Mouse (Mus musculus) midbrain, postnatal 0 days (tissue): ENCODE data around the gene Optc. TPM values are rescaled to one million over a fixed set of nuclear protein-coding genes. Genes with fewer than 3 reads are reported as not detected.

Experiments
- ATAC-seq: fragments of 200-750 bp; cut with Nextera tagmentation; 2 replicates; pipeline ENCODE4 v1.8.0; 2017; ENCODE audit warnings: moderate number of reproducible peaks, mild to moderate bottlenecking, moderate TSS enrichment, moderate library complexity; ENCODE audit not compliant: low FRiP score
- DNase-seq: peaks from one replicate; pipeline ENCODE4 v3.0.0-alpha.2; 2015; ENCODE audit warnings: low spot score
- H3K27ac ChIP-seq: fragments of 300-500 bp; sonication (generic); 2 replicates; pipeline ENCODE4 v1.5.1; 2014; ENCODE audit warnings: low read depth, mild to moderate bottlenecking, low read length, mixed read lengths
- H3K27me3 ChIP-seq: fragments of 300-500 bp; sonication (generic); 2 replicates; pipeline ENCODE4 v1.6.1; 2014; ENCODE audit warnings: low read length, control low read depth, mixed read lengths; ENCODE audit not compliant: insufficient read depth
- H3K36me3 ChIP-seq: fragments of 300-500 bp; sonication (generic); 2 replicates; pipeline ENCODE4 v1.6.1; 2014; ENCODE audit warnings: low read length, control low read depth, mixed read lengths; ENCODE audit not compliant: insufficient read depth
- H3K4me1 ChIP-seq: fragments of 300-500 bp; sonication (generic); 2 replicates; pipeline ENCODE4 v1.6.1; 2014; ENCODE audit warnings: mild to moderate bottlenecking, control low read depth, antibody characterized with exemption, low read length, mixed read lengths; ENCODE audit not compliant: insufficient read depth
- H3K4me2 ChIP-seq: fragments of 300-500 bp; sonication (generic); 2 replicates; pipeline ENCODE4 v1.6.1; 2014; ENCODE audit warnings: low read depth, mild to moderate bottlenecking, low read length, mixed read lengths; ENCODE audit not compliant: poor library complexity, severe bottlenecking
- H3K4me3 ChIP-seq: fragments of 300-500 bp; sonication (generic); 2 replicates; pipeline ENCODE4 v1.5.1; 2014; ENCODE audit warnings: low read depth, mild to moderate bottlenecking, low read length, moderate library complexity
- H3K9ac ChIP-seq: fragments of 300-500 bp; sonication (generic); replicated peaks from 2 replicates; pipeline ENCODE4 v1.6.1; 2014; ENCODE audit warnings: mild to moderate bottlenecking, low read length, moderate library complexity, mixed read lengths; ENCODE audit not compliant: poor library complexity, severe bottlenecking
- H3K9me3 ChIP-seq: fragments of 300-500 bp; sonication (generic); 2 replicates; pipeline ENCODE4 v1.6.1; 2016; ENCODE audit warnings: low read length, control low read depth
- CTCF ChIP-seq: IDR thresholded peaks from 2 replicates; pipeline ENCODE4 v1.5.1; 2016; ENCODE audit warnings: antibody characterized with exemption, mild to moderate bottlenecking
- WGBS: fragments of 180-500 bp; shearing (Covaris S2); extraction: QIAGEN DNeasy Blood & Tissue Kit; methylation state at CpG from one replicate; pipeline ENCODE4 v1.1.7; 2014; 5-methylcytosine and 5-hydroxymethylcytosine counted together
- polyA plus RNA-seq: library from polyadenylated mRNA; unstranded; fragments of >200 nt; fragmentation: Nextera tagmentation; extraction: Ambion mirVana; gene quantifications from 2 replicates; pipeline ENCODE4 v1.2.1, GENCODE M21; 2015
- total RNA-seq: library from RNA; depleted of rRNA; stranded (reverse); fragments of >200 nt; gene quantifications from 2 replicates; pipeline ENCODE4 v1.2.3, GENCODE M21; 2014

Optc gene
- total and polyA plus RNA-seq, 2 experiments from 2014 or later: 2.1 to 5.0 TPM

- no peak overlapping the region for H3K9ac ChIP-seq
- H3K27me3 ChIP-seq: no peaks in the 10 kb centered on the region
- H3K36me3 ChIP-seq: no peaks in the 10 kb centered on the region
- H3K4me1 ChIP-seq: peaks cover 5% of the 10 kb centered on the region; the same call in 1 of the 2 replicates
- DNase-seq (no peak), ATAC-seq (no peak)
- H3K9me3 ChIP-seq: no peaks in the 10 kb centered on the region
- WGBS: 91% methylated on average over 5 of the region's 5 CpGs
- no peak overlapping the region for H3K27ac ChIP-seq
- no peak overlapping the region for H3K4me3 ChIP-seq
- H3K4me2 ChIP-seq: no peak overlapping the region
- TF ChIP-seq CTCF: no peak
Observed at GRCm38 (mm10) chr1:133923071-133923470, 15.3 kb upstream of the Optc start.

- peak; percentile 58 for DNase-seq
- Histone ChIP-seq H3K9ac (no peak within 1 kb of the TSS), H3K27ac (peak within 1 kb of the TSS; percentile 26; the same call in 1 of the 2 replicates), H3K9me3 (no peaks in the 10 kb centered on the region), H3K4me3 (no peak within 1 kb of the TSS), H3K27me3 (no peaks in the 10 kb centered on the region), H3K36me3 (no peaks in the 10 kb centered on the region), H3K4me1 (peaks cover 8% of the 10 kb centered on the region; the same call in 1 of the 2 replicates), H3K4me2 (no peak within 1 kb of the TSS)
- TF ChIP-seq CTCF: no peak
- ATAC-seq: no peak
- WGBS: 19% methylated on average over 8 of the region's 8 CpGs
Observed at GRCm38 (mm10) chr1:133921304-133921751, 13.5 kb upstream of the Optc start, which contains the start of gene Prelp. Gene Prelp (minus strand): TSS chr1:133921414.

- H3K4me1 ChIP-seq: peaks cover 10% of the 10 kb centered on the region; the same call in 1 of the 2 replicates
- H3K4me3 ChIP-seq: no peak overlapping the region
- no peak overlapping the region for H3K27ac ChIP-seq
- 16% methylated on average over 3 of the region's 3 CpGs for WGBS
- no peak overlapping the region for H3K9ac ChIP-seq
- H3K9me3 ChIP-seq: no peaks in the 10 kb centered on the region
- no peaks in the 10 kb centered on the region for H3K27me3 ChIP-seq
- peak; percentile 35 for DNase-seq
- no peak for ATAC-seq
- H3K4me2 ChIP-seq: no peak overlapping the region
- no peaks in the 10 kb centered on the region for H3K36me3 ChIP-seq
- TF ChIP-seq CTCF: no peak
Observed at GRCm38 (mm10) chr1:133920876-133921275, 13.1 kb upstream of the Optc start.

- H3K4me2 ChIP-seq: no peak overlapping the region
- no peaks in the 10 kb centered on the region for H3K9me3 ChIP-seq
- DNase-seq (no peak), ATAC-seq (no peak)
- H3K4me1 ChIP-seq: peaks cover 10% of the 10 kb centered on the region; the same call in 1 of the 2 replicates
- no peak overlapping the region for H3K4me3 ChIP-seq
- H3K36me3 ChIP-seq: no peaks in the 10 kb centered on the region
- 38% methylated on average over 3 of the region's 3 CpGs for WGBS
- no peaks in the 10 kb centered on the region for H3K27me3 ChIP-seq
- H3K27ac ChIP-seq: no peak overlapping the region
- TF ChIP-seq CTCF: no peak
- no peak overlapping the region for H3K9ac ChIP-seq
Observed at GRCm38 (mm10) chr1:133920401-133920800, 12.6 kb upstream of the Optc start.

GRCm38 (mm10) chr1:133918088-133918470 lies 10.3 kb upstream of the Optc start:
- Histone ChIP-seq H3K27ac (0 out of 2 replicates have a peak overlapping the region, but pooled peaks have one; percentile 4), H3K27me3 (no peaks in the 10 kb centered on the region), H3K4me2 (0 out of 2 replicates have a peak overlapping the region, but pooled peaks have one; percentile 7), H3K4me3 (no peak overlapping the region), H3K36me3 (no peaks in the 10 kb centered on the region), H3K4me1 (peaks cover 8% of the 10 kb centered on the region; the same call in 1 of the 2 replicates), H3K9me3 (no peaks in the 10 kb centered on the region), H3K9ac (no peak overlapping the region)
- TF ChIP-seq CTCF: no peak
- ATAC-seq: no peak
- DNase-seq: no peak
- WGBS: 50% methylated on average over 6 of the region's 6 CpGs

GRCm38 (mm10) chr1:133917456-133918087 lies 9.8 kb upstream of the Optc start:
- H3K9ac ChIP-seq: no peak overlapping the region
- H3K27me3 ChIP-seq: no peaks in the 10 kb centered on the region
- 32% methylated on average over 11 of the region's 11 CpGs for WGBS
- H3K4me3 ChIP-seq: no peak overlapping the region
- H3K4me1 ChIP-seq: peaks cover 8% of the 10 kb centered on the region; the same call in 1 of the 2 replicates
- no peak for TF ChIP-seq CTCF
- H3K27ac ChIP-seq: 0 out of 2 replicates have a peak overlapping the region, but pooled peaks have one; percentile 4
- ATAC-seq: no peak
- no peak for DNase-seq
- no peaks in the 10 kb centered on the region for H3K36me3 ChIP-seq
- no peaks in the 10 kb centered on the region for H3K9me3 ChIP-seq
- H3K4me2 ChIP-seq: peak overlapping the region; percentile 7; the same call in 1 of the 2 replicates
